In genomic region chr5:65113323-65113722, GRCm38 (mm10) we compare ENCODE assay signal across 15 mouse cellular contexts. TPM values are rescaled to one million over a fixed set of nuclear protein-coding genes. Genes with fewer than 3 reads are reported as not detected.
DNase-seq lines count a peak whose midpoint lies in the region; ATAC-seq and TF ChIP-seq lines count a peak whose summit lies in the region.
"Had no signal": no experiment of that assay in that cellular context is flagged by ENCODE, and none has a peak within 500 bp of the region (broad histone marks: within the 10 kb centered on the region; RNA-seq: fewer than 3 reads in every experiment).

No protein-coding gene starts in this region.

- 24% methylated on average over 6 of the region's 6 CpGs for WGBS in liver, embryonic 16.5 days (ENCODE audit: insufficient replicate concordance)
- 93% methylated on average over 6 of the region's 6 CpGs for WGBS in midbrain, embryonic 10.5 days
- 93% methylated on average over 6 of the region's 6 CpGs for WGBS in forebrain, embryonic 13.5 days

- no peak for TF ChIP-seq POLR2A in cortical plate, adult 2 months (IDR thresholded peaks at IDR 0.05; ENCODE audit: extremely low read depth, insufficient read depth, low read length)

- peaks cover 3% of the 10 kb centered on the region; the same call in 1 of the 2 replicates for H3K4me1 ChIP-seq in cortical plate, adult 2 months (ENCODE audit: control insufficient read depth, insufficient read depth, low read length)
- H3K4me1 ChIP-seq in liver, embryonic 16.5 days (ENCODE audit: control insufficient read depth, low read depth, low read length) = peaks cover 7% of the 10 kb centered on the region
- H3K4me1 ChIP-seq in midbrain, embryonic 10.5 days = peaks cover under 1% of the 10 kb centered on the region; the same call in 1 of the 2 replicates
- peaks cover under 1% of the 10 kb centered on the region; the same call in 1 of the 2 replicates for H3K4me1 ChIP-seq in forebrain, embryonic 13.5 days
- H3K4me1 ChIP-seq: embryonic facial prominence, embryonic 12.5 days had no signal

- DNase-seq in layer of hippocampus, adult 2 months (ENCODE audit: low spot score in 2 of 2) = no peak
- DNase-seq in layer of hippocampus, adult 9-11 months = no peak
- no peak for DNase-seq in midbrain, embryonic 10.5 days (ENCODE audit: low spot score)
- DNase-seq: adrenal gland, adult 2 months; cerebellum, adult 11 months; thymus, adult 18-20 months had no signal

- no peaks in the 10 kb centered on the region for H3K27me3 ChIP-seq in liver, embryonic 16.5 days (ENCODE audit: control insufficient read depth, insufficient read depth, low read depth, low read length)
- no peaks in the 10 kb centered on the region for H3K27me3 ChIP-seq in midbrain, embryonic 10.5 days (ENCODE audit: low read depth, poor library complexity, severe bottlenecking)
- no peaks in the 10 kb centered on the region for H3K27me3 ChIP-seq in forebrain, embryonic 13.5 days
- H3K27me3 ChIP-seq: embryonic facial prominence, embryonic 12.5 days; forebrain, embryonic 15.5 days; megakaryocyte, embryonic 14.5 days; neural tube, embryonic 13.5 days had no signal

- TF ChIP-seq CTCF in layer of hippocampus, adult 2 months (conservative IDR thresholded peaks at IDR 0.05) = no peak
- no peak for TF ChIP-seq CTCF in cortical plate, adult 2 months (IDR thresholded peaks at IDR 0.05; ENCODE audit: extremely low read depth, insufficient read depth, low read length)

- no peak overlapping the region for H3K9ac ChIP-seq in liver, embryonic 16.5 days (ENCODE audit: low read depth, low read length)
- no peak overlapping the region for H3K9ac ChIP-seq in forebrain, embryonic 13.5 days
- H3K9ac ChIP-seq: embryonic facial prominence, embryonic 12.5 days; forebrain, embryonic 15.5 days; neural tube, embryonic 13.5 days had no signal

- H3K36me3 ChIP-seq in liver, embryonic 16.5 days (ENCODE audit: control insufficient read depth, insufficient read depth) = no peaks in the 10 kb centered on the region
- peaks cover 9% of the 10 kb centered on the region for H3K36me3 ChIP-seq in midbrain, embryonic 10.5 days
- peaks cover 6% of the 10 kb centered on the region; the same call in 1 of the 2 replicates for H3K36me3 ChIP-seq in forebrain, embryonic 13.5 days (ENCODE audit: poor library complexity, severe bottlenecking)

- H3K4me3 ChIP-seq in layer of hippocampus, adult 2 months = no peak overlapping the region
- H3K4me3 ChIP-seq in cortical plate, adult 2 months (ENCODE audit: insufficient read depth, low read length) = no peak overlapping the region
- H3K4me3 ChIP-seq in liver, embryonic 16.5 days (ENCODE audit: low read depth, low read length) = no peak overlapping the region
- H3K4me3 ChIP-seq in midbrain, embryonic 10.5 days = no peak overlapping the region
- no peak overlapping the region for H3K4me3 ChIP-seq in forebrain, embryonic 13.5 days
- H3K4me3 ChIP-seq: embryonic facial prominence, embryonic 12.5 days; forebrain, embryonic 15.5 days; megakaryocyte, embryonic 14.5 days; neural tube, embryonic 13.5 days had no signal

- H3K27ac ChIP-seq in layer of hippocampus, adult 2 months = peak overlapping the region; percentile 64; the same call in 1 of the 2 replicates
- H3K27ac ChIP-seq in cortical plate, adult 2 months (ENCODE audit: insufficient read depth, low read length) = peak overlapping the region; percentile 54
- no peak overlapping the region for H3K27ac ChIP-seq in liver, embryonic 16.5 days (ENCODE audit: low read length)
- H3K27ac ChIP-seq in midbrain, embryonic 10.5 days (replicated peaks) = no peak overlapping the region
- H3K27ac ChIP-seq in forebrain, embryonic 13.5 days = no peak overlapping the region
- H3K27ac ChIP-seq: embryonic facial prominence, embryonic 12.5 days; forebrain, embryonic 15.5 days; neural tube, embryonic 13.5 days had no signal

- ATAC-seq in liver, embryonic 16.5 days (ENCODE audit: low read depth) = peak; percentile 60; the same call in 1 of the 2 replicates
- ATAC-seq in megakaryocyte-erythroid progenitor cell, adult 5-6 weeks (replicated peaks; ENCODE audit: low FRiP score, low TSS enrichment, poor library complexity, severe bottlenecking) = peak; percentile 57
- ATAC-seq in frontal cortex, adult (ENCODE audit: low TSS enrichment) = no peak
- no peak for ATAC-seq in forebrain, embryonic 13.5 days
- ATAC-seq: forebrain, embryonic 15.5 days had no signal

- no peak overlapping the region for H3K4me2 ChIP-seq in liver, embryonic 16.5 days (ENCODE audit: low read depth, low read length)
- H3K4me2 ChIP-seq in forebrain, embryonic 13.5 days = no peak overlapping the region
- H3K4me2 ChIP-seq: embryonic facial prominence, embryonic 12.5 days; forebrain, embryonic 15.5 days; neural tube, embryonic 13.5 days had no signal

- H3K9me3 ChIP-seq in liver, embryonic 16.5 days (replicated peaks; ENCODE audit: control insufficient read depth, low read length) = no peaks in the 10 kb centered on the region
- no peaks in the 10 kb centered on the region for H3K9me3 ChIP-seq in midbrain, embryonic 10.5 days (replicated peaks)
- no peaks in the 10 kb centered on the region for H3K9me3 ChIP-seq in forebrain, embryonic 13.5 days (replicated peaks)
- H3K9me3 ChIP-seq: embryonic facial prominence, embryonic 12.5 days; forebrain, embryonic 15.5 days; megakaryocyte, embryonic 14.5 days; neural tube, embryonic 13.5 days had no signal

RNA-seq across cellular contexts. Expression of gene Klhl5, which starts 6.0 kb away (rescaled TPM):
- 10 to 100 TPM; 53.8 to 62.9 TPM for total RNA-seq in layer of hippocampus, adult 2 months (2021)
- polyA plus RNA-seq in cortical plate, adult 2 months (2012; rRNA removed) = 46.9 and 49.1 TPM in 2 replicates
- polyA plus RNA-seq in liver, embryonic 16.5 days (2015; fragmentation: Nextera tagmentation; extraction: Ambion mirVana) = 2.5 and 3.5 TPM in 2 replicates
- total RNA-seq in megakaryocyte-erythroid progenitor cell, adult 5-6 weeks (2014; fragmentation: Nextera tagmentation) = 16.9 and 18.0 TPM in 2 replicates
- 11.9 and 25.2 TPM in 2 replicates for total RNA-seq in megakaryocyte-erythroid progenitor cell, adult 5-6 weeks (2017)
- 14.5 and 17.1 TPM in 2 replicates for polyA plus RNA-seq in midbrain, embryonic 10.5 days (2016; fragmentation: Nextera tagmentation; extraction: Ambion mirVana)
- 51.7 and 53.4 TPM in 2 replicates for polyA plus RNA-seq in forebrain, embryonic 13.5 days (2015; fragmentation: Nextera tagmentation; extraction: Ambion mirVana)

RNA-seq across cellular contexts. Expression of gene Tmem156, which starts 21.4 kb away (rescaled TPM):
- total RNA-seq in layer of hippocampus, adult 2 months (2021) = under 1 TPM; 0.39 to 0.44 TPM
- 0.23 and 0.38 TPM in 2 replicates for polyA plus RNA-seq in cortical plate, adult 2 months (2012; rRNA removed)
- 0.64 and 0.72 TPM in 2 replicates for polyA plus RNA-seq in liver, embryonic 16.5 days (2015; fragmentation: Nextera tagmentation; extraction: Ambion mirVana)
- total RNA-seq in megakaryocyte-erythroid progenitor cell, adult 5-6 weeks (2014; fragmentation: Nextera tagmentation) = 1.5 and 3.1 TPM in 2 replicates
- total RNA-seq in megakaryocyte-erythroid progenitor cell, adult 5-6 weeks (2017) = 2.3 and 3.6 TPM in 2 replicates
- 0.15 TPM in 1 of 2 replicates, not detected in the other for polyA plus RNA-seq in midbrain, embryonic 10.5 days (2016; fragmentation: Nextera tagmentation; extraction: Ambion mirVana)
- polyA plus RNA-seq in forebrain, embryonic 13.5 days (2015; fragmentation: Nextera tagmentation; extraction: Ambion mirVana) = not detected in 2 replicates
- polyA plus RNA-seq: adrenal gland, adult 2 months; embryonic facial prominence, embryonic 12.5 days; neural tube, embryonic 13.5 days had no signal

Comparison
In these comparisons a context has a peak if more than half of its experiments do, and no peak if none do; other contexts are left out.
1. H3K27ac ChIP-seq: peak in layer of hippocampus, adult 2 months (single experiment) and cortical plate, adult 2 months (single experiment); none in liver, embryonic 16.5 days (single experiment), midbrain, embryonic 10.5 days (single experiment) and forebrain, embryonic 13.5 days (single experiment).
2. ATAC-seq: peak in liver, embryonic 16.5 days (single experiment) and megakaryocyte-erythroid progenitor cell, adult 5-6 weeks (single experiment); none in frontal cortex, adult (single experiment) and forebrain, embryonic 13.5 days (single experiment).